Mouse (Mus musculus) liver, embryonic 11.5 days (tissue): ENCODE data around the gene Maco1. TPM values are rescaled to one million over a fixed set of nuclear protein-coding genes. Genes with fewer than 3 reads are reported as not detected.

Experiments
- ATAC-seq: fragments of 200-750 bp; cut with Nextera tagmentation; replicated peaks from 2 replicates; pipeline ENCODE4 v1.8.0; 2017; ENCODE audit warnings: moderate number of reproducible peaks, mild to moderate bottlenecking, moderate TSS enrichment, moderate library complexity; ENCODE audit not compliant: low FRiP score
- DNase-seq: peaks from one replicate; pipeline ENCODE4 v3.0.0-alpha.2; 2017; ENCODE audit warnings: low spot score
- H3K27ac ChIP-seq: fragments of 300-500 bp; sonication (generic); 2 replicates; pipeline ENCODE4 v1.5.1; 2014; ENCODE audit warnings: mild to moderate bottlenecking, low read depth, low read length, control low read depth
- H3K27me3 ChIP-seq: fragments of 300-500 bp; sonication (generic); replicated peaks from 2 replicates; pipeline ENCODE4 v1.6.1; 2014; ENCODE audit warnings: low read length, mixed read lengths; ENCODE audit not compliant: control insufficient read depth, insufficient read depth
- H3K36me3 ChIP-seq: fragments of 300-500 bp; sonication (generic); 2 replicates; pipeline ENCODE4 v1.6.1; 2014; ENCODE audit warnings: mild to moderate bottlenecking, low read length, moderate library complexity, mixed read lengths; ENCODE audit not compliant: control insufficient read depth, insufficient read depth
- H3K4me1 ChIP-seq: fragments of 300-500 bp; sonication (generic); replicated peaks from 2 replicates; pipeline ENCODE4 v1.6.1; 2014; ENCODE audit warnings: low read length, mixed read lengths; ENCODE audit not compliant: control insufficient read depth, insufficient read depth
- H3K4me2 ChIP-seq: fragments of 300-500 bp; sonication (generic); 2 replicates; pipeline ENCODE4 v1.6.1; 2014; ENCODE audit warnings: mild to moderate bottlenecking, control low read depth, moderate library complexity
- H3K4me3 ChIP-seq: fragments of 300-500 bp; sonication (generic); 2 replicates; pipeline ENCODE4 v1.5.1; 2014; ENCODE audit warnings: low read depth, low read length, control low read depth
- H3K9ac ChIP-seq: fragments of 300-500 bp; sonication (generic); 2 replicates; pipeline ENCODE4 v1.6.1; 2014; ENCODE audit warnings: low read depth, low read length, control low read depth
- H3K9me3 ChIP-seq: fragments of 300-500 bp; sonication (generic); 2 replicates; pipeline ENCODE4 v1.6.1; 2016; ENCODE audit warnings: low read length, inconsistent platforms, mixed read lengths; ENCODE audit not compliant: control insufficient read depth
- WGBS: fragments of 180-500 bp; shearing (Covaris S2); extraction: QIAGEN DNeasy Blood & Tissue Kit; methylation state at CpG from one replicate; pipeline ENCODE4 v1.1.7; 2014; 5-methylcytosine and 5-hydroxymethylcytosine counted together
- polyA plus RNA-seq: library from polyadenylated mRNA; unstranded; fragments of >200 nt; fragmentation: Nextera tagmentation; extraction: Ambion mirVana; gene quantifications from 2 replicates; pipeline ENCODE4 v1.2.1, GENCODE M21; 2014

Maco1 gene
- polyA plus RNA-seq, 1 experiment from 2014 or later, result 26.3 TPM

GRCm38 (mm10) chr4:134753516-134754261 lies 99.5 kb downstream of the Maco1 start:
- 45% methylated on average over 17 of the region's 17 CpGs for WGBS
- peaks cover 14% of the 10 kb centered on the region for H3K36me3 ChIP-seq
- no peak overlapping the region for H3K4me3 ChIP-seq
- H3K4me1 ChIP-seq, result peaks cover 83% of the 10 kb centered on the region
- H3K27ac ChIP-seq, result peak overlapping the region; percentile 68
- ATAC-seq, result no peak
- H3K4me2 ChIP-seq, result no peak overlapping the region; the same call in 1 of the 2 replicates
- peak overlapping the region; percentile 35; the same call in 1 of the 2 replicates for H3K9ac ChIP-seq
- no peaks in the 10 kb centered on the region for H3K27me3 ChIP-seq
- DNase-seq, result no peak
- no peaks in the 10 kb centered on the region for H3K9me3 ChIP-seq

- peaks cover 21% of the 10 kb centered on the region for H3K36me3 ChIP-seq
- no peak for DNase-seq
- ATAC-seq, result no peak
These were observed 100.2 kb downstream of the Maco1 start for GRCm38 (mm10) chr4:134752911-134753426.

More at GRCm38 (mm10) chr4:134752911-134753426, 100.2 kb downstream of the Maco1 start:
- no peak overlapping the region for H3K4me3 ChIP-seq
- H3K27ac ChIP-seq, result 0 out of 2 replicates have a peak overlapping the region, but pooled peaks have one; percentile 89
- peaks cover 77% of the 10 kb centered on the region for H3K4me1 ChIP-seq
- no peaks in the 10 kb centered on the region for H3K27me3 ChIP-seq
- WGBS, result 63% methylated on average over 11 of the region's 11 CpGs
- H3K9me3 ChIP-seq, result no peaks in the 10 kb centered on the region
- no peak overlapping the region for H3K9ac ChIP-seq
- H3K4me2 ChIP-seq, result no peak overlapping the region

Other genes with a start within 250 kb of the Maco1 start
- 3.9 and 4.1 TPM in 2 replicates for gene Man1c1, start 149.1 kb downstream of the Maco1 start, polyA plus RNA-seq
- gene Ldlrap1, start 85.3 kb downstream of the Maco1 start, polyA plus RNA-seq, result 32.2 and 33.3 TPM in 2 replicates
- gene Rhd, start 11.2 kb upstream of the Maco1 start, polyA plus RNA-seq, result 213 and 235 TPM in 2 replicates
- 129 and 131 TPM in 2 replicates for gene Tmem50a, start 61.7 kb upstream of the Maco1 start, polyA plus RNA-seq
- 360 and 390 TPM in 2 replicates for gene Rsrp1, start 70.2 kb upstream of the Maco1 start, polyA plus RNA-seq
- gene Syf2, start 77.6 kb upstream of the Maco1 start, polyA plus RNA-seq, result 83.9 and 89.4 TPM in 2 replicates